ENCODE assay signal across 8 mouse cellular contexts in genomic region chr14:105779349-105779748, GRCm38 (mm10).
DNase-seq lines count a peak whose midpoint lies in the region; ATAC-seq and TF ChIP-seq lines count a peak whose summit lies in the region.

No protein-coding gene starts in this region.

- peak; percentile 97 for ATAC-seq in common myeloid progenitor, adult 5-6 weeks (replicated peaks; ENCODE audit: low read depth, poor library complexity, severe bottlenecking)
- ATAC-seq in midbrain, embryonic 15.5 days (replicated peaks): no peak

- peak; percentile 37 to 83 for DNase-seq in adrenal gland, adult (ENCODE audit: inconsistent age in 2 of 2, low spot score in 1 of 2)
- DNase-seq in adrenal gland, postnatal 4 days (ENCODE audit: low spot score in 2 of 2): no peak
- DNase-seq in 3134 (ENCODE audit: extremely low read depth, insufficient read length, low spot score): peak; percentile 42
- DNase-seq in kidney, adult 8-10 months: peak; percentile 72 to 88
- peak; percentile 34 for DNase-seq in lung, adult 2 months
- no peak for DNase-seq in embryo, embryonic 10.5 days (ENCODE audit: low spot score)

- H3K27ac ChIP-seq in midbrain, embryonic 15.5 days: no peak overlapping the region

- H3K9me3 ChIP-seq in midbrain, embryonic 15.5 days: no peaks in the 10 kb centered on the region

- no peak overlapping the region for H3K9ac ChIP-seq in midbrain, embryonic 15.5 days

- no peak for TF ChIP-seq CTCF in lung, adult 2 months (IDR thresholded peaks at IDR 0.05; ENCODE audit: insufficient read depth, low read length)

- WGBS in lung, adult 2 months: 10% methylated on average over 4 of the region's 4 CpGs
- 77% methylated on average over 4 of the region's 4 CpGs for WGBS in midbrain, embryonic 15.5 days

- no peaks in the 10 kb centered on the region for H3K27me3 ChIP-seq in midbrain, embryonic 15.5 days (replicated peaks)

- TF ChIP-seq POLR2A in lung, adult 2 months (IDR thresholded peaks at IDR 0.05; ENCODE audit: borderline replicate concordance, extremely low read depth, low read depth, low read length): no peak

- H3K4me2 ChIP-seq in midbrain, embryonic 15.5 days: no peak overlapping the region

- no peak overlapping the region for H3K4me3 ChIP-seq in lung, adult 2 months (replicated peaks; ENCODE audit: extremely low read depth, low read depth, low read length)
- no peak overlapping the region for H3K4me3 ChIP-seq in midbrain, embryonic 15.5 days

- no peaks in the 10 kb centered on the region for H3K36me3 ChIP-seq in midbrain, embryonic 15.5 days (replicated peaks)

- H3K4me1 ChIP-seq in lung, adult 2 months (ENCODE audit: control insufficient read depth, insufficient read depth, low read length): no peaks in the 10 kb centered on the region; the same call in none of the 2 replicates
- H3K4me1 ChIP-seq in midbrain, embryonic 15.5 days: no peaks in the 10 kb centered on the region

Comparison
In these comparisons a context has a peak if more than half of its experiments do, and no peak if none do; other contexts are left out.
1. DNase-seq: peak in adrenal gland, adult (2 of 2), 3134 (single experiment), kidney, adult 8-10 months (2 of 2) and lung, adult 2 months (single experiment); none in adrenal gland, postnatal 4 days (0 of 2) and embryo, embryonic 10.5 days (single experiment).